Mouse (Mus musculus): ENCODE measurements around the gene Kcnh1. TPM values are rescaled to one million over a fixed set of nuclear protein-coding genes. Genes with fewer than 3 reads are reported as not detected.

The Kcnh1 gene
- polyA plus RNA-seq, 1 experiment from 2014 or later: 0.64 TPM

DNA sequence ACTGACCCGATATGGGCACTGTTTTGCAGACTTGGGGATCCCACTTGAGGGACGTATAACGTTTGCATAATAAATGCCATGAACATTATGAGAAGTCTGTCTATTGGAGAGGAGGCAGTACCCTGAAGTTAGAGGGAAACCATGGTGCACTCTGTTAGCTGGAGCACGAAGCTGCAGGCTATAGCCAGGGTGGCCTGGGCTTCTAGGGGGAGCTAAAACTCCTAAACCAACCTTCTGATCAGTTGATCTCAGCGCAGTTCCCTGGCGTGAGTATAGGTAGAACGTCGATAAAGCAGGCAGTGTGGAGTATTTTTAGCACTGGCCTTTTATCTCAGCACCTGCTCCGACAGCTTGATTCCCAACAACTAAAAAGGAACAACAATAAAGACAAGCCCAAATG, 2.1 kb downstream of the Kcnh1 start:
- Histone ChIP-seq H3K27ac (ENCODE audit: low read length) (no peak overlapping the region), H3K4me1 (ENCODE audit: control insufficient read depth, insufficient read depth, low read length) (peaks cover 11% of the 10 kb centered on the region), H3K4me3 (ENCODE audit: low read length) (no peak overlapping the region), H3K36me3 (ENCODE audit: control insufficient read depth, insufficient read depth, low read length) (no peaks in the 10 kb centered on the region), H3K9ac (ENCODE audit: low read depth, low read length) (no peak overlapping the region), H3K4me2 (ENCODE audit: low read depth, low read length) (no peak overlapping the region), H3K27me3 (replicated peaks; ENCODE audit: control insufficient read depth, insufficient read depth, low read length) (peaks cover 7% of the 10 kb centered on the region), H3K9me3 (ENCODE audit: control insufficient read depth, low read length) (no peaks in the 10 kb centered on the region)
- ATAC-seq: no peak
- WGBS: 69% methylated on average over 9 of the region's 9 CpGs

DNA sequence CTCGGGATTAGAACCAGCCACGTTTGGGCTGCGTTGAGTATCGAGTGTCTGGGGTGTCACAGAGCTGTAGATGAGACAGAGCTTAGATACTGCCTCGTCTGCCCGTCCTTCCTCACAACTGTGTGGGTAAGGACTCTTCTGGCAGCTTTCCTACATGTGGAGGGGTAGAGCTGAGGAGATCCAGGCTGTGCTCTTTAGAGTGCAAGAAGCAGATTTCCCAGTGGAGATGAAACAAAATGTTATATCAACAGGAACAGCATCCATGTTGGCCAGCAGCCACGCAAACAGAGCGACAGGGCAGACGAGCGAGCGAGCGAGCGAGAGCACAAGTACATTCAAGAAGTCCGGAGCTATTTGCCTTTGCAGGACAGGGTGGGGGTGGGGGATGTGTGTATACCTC, 3.1 kb downstream of the Kcnh1 start:
- peaks cover 7% of the 10 kb centered on the region for H3K27me3 ChIP-seq (replicated peaks; ENCODE audit: control insufficient read depth, insufficient read depth, low read length)
- H3K4me3 ChIP-seq (ENCODE audit: low read length): no peak overlapping the region
- H3K4me1 ChIP-seq (ENCODE audit: control insufficient read depth, insufficient read depth, low read length): peaks cover 11% of the 10 kb centered on the region
- H3K4me2 ChIP-seq (ENCODE audit: low read depth, low read length): no peak overlapping the region
- no peak overlapping the region for H3K9ac ChIP-seq (ENCODE audit: low read depth, low read length)
- WGBS: 54% methylated on average over 14 of the region's 14 CpGs
- H3K9me3 ChIP-seq (ENCODE audit: control insufficient read depth, low read length): no peaks in the 10 kb centered on the region
- no peak for ATAC-seq
- no peak overlapping the region for H3K27ac ChIP-seq (ENCODE audit: low read length)
- no peaks in the 10 kb centered on the region for H3K36me3 ChIP-seq (ENCODE audit: control insufficient read depth, insufficient read depth, low read length)

DNA sequence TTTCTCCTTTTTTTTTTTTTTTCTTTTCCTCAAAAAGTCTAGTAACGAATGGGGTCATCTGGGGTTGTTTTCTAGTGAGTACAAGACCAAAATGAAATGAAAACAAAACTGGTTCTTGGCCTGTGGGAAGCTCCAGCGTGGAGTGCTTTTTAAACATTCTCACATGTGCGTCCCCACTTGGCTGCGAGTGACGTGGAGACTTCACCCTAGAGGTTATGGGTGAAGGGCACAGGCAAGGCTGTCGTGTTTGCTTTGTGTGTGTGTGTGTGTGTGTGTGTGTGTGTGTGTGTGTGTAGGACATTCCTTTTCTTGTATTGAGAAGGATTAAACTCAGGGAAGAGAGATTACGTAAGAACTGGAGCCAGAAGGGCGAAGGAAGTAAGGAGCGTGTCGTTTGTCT, 6.9 kb downstream of the Kcnh1 start:
- no peaks in the 10 kb centered on the region for H3K9me3 ChIP-seq (ENCODE audit: control insufficient read depth, low read length)
- H3K27me3 ChIP-seq (replicated peaks; ENCODE audit: control insufficient read depth, insufficient read depth, low read length): no peaks in the 10 kb centered on the region
- no peak overlapping the region for H3K4me2 ChIP-seq (ENCODE audit: low read depth, low read length)
- H3K9ac ChIP-seq (ENCODE audit: low read depth, low read length): no peak overlapping the region
- peaks cover 7% of the 10 kb centered on the region for H3K4me1 ChIP-seq (ENCODE audit: control insufficient read depth, insufficient read depth, low read length)
- H3K27ac ChIP-seq (ENCODE audit: low read length): no peak overlapping the region
- 55% methylated on average over 10 of the region's 10 CpGs for WGBS
- ATAC-seq: no peak
- H3K36me3 ChIP-seq (ENCODE audit: control insufficient read depth, insufficient read depth, low read length): no peaks in the 10 kb centered on the region
- no peak overlapping the region for H3K4me3 ChIP-seq (ENCODE audit: low read length)

DNA sequence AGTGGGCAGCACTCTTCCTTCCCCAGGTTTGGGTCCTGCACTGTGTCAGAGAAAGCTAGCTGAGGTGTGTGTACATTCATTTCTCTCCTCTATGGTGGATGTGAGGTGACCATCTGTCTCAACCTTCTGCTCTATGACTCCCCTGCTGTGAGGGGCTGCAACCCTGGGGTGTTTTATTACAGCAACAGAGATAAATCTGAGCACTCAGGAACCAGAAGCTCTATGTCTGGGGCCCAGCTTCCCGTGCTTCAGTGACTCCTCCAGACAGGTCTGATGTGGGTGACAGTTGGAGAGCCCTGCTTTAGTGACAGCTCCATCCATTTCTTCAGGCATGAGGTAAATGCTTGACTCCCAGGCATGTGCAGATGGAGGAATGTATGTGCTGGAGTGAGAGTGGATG, 12.4 kb downstream of the Kcnh1 start:
- ATAC-seq: no peak
- whole genome bisulfite sequencing: 4% methylated on average over 1 of the region's 1 CpGs
- H3K36me3 ChIP-seq (ENCODE audit: control insufficient read depth, insufficient read depth, low read length): no peaks in the 10 kb centered on the region
- no peak overlapping the region for H3K4me2 ChIP-seq (ENCODE audit: low read depth, low read length)
- H3K9ac ChIP-seq (ENCODE audit: low read depth, low read length): no peak overlapping the region
- no peaks in the 10 kb centered on the region for H3K27me3 ChIP-seq (replicated peaks; ENCODE audit: control insufficient read depth, insufficient read depth, low read length)
- H3K4me3 ChIP-seq (ENCODE audit: low read length): no peak overlapping the region
- no peaks in the 10 kb centered on the region for H3K4me1 ChIP-seq (ENCODE audit: control insufficient read depth, insufficient read depth, low read length)
- no peak overlapping the region for H3K27ac ChIP-seq (ENCODE audit: low read length)
- no peaks in the 10 kb centered on the region for H3K9me3 ChIP-seq (ENCODE audit: control insufficient read depth, low read length)

DNA sequence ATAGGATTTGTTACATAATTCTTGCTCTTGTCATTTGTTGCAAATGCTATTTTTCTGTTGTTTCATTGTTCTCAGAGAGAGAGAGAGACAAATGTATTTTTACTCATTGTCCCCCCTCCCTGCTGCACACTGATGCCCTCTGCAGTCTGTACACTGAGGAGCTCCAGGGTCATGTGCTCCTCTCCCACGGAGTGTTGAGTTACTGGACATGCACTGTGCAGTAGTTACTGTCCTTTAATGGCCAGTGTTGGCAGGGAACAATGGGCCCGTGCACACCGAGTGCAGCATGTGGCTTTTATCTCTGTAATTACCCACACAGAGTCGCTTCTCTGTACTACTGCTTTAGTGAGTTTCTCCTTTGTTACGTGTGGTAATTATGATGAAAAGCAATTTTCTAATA, 17.4 kb downstream of the Kcnh1 start:
- ATAC-seq: no peak
- Histone ChIP-seq H3K9me3 (ENCODE audit: control insufficient read depth, low read length) (no peaks in the 10 kb centered on the region), H3K27ac (ENCODE audit: low read length) (no peak overlapping the region), H3K4me3 (ENCODE audit: low read length) (no peak overlapping the region), H3K27me3 (replicated peaks; ENCODE audit: control insufficient read depth, insufficient read depth, low read length) (no peaks in the 10 kb centered on the region), H3K36me3 (ENCODE audit: control insufficient read depth, insufficient read depth, low read length) (no peaks in the 10 kb centered on the region), H3K4me2 (ENCODE audit: low read depth, low read length) (no peak overlapping the region), H3K4me1 (ENCODE audit: control insufficient read depth, insufficient read depth, low read length) (no peaks in the 10 kb centered on the region), H3K9ac (ENCODE audit: low read depth, low read length) (no peak overlapping the region)
- 65% methylated on average over 5 of the region's 5 CpGs for WGBS

DNA sequence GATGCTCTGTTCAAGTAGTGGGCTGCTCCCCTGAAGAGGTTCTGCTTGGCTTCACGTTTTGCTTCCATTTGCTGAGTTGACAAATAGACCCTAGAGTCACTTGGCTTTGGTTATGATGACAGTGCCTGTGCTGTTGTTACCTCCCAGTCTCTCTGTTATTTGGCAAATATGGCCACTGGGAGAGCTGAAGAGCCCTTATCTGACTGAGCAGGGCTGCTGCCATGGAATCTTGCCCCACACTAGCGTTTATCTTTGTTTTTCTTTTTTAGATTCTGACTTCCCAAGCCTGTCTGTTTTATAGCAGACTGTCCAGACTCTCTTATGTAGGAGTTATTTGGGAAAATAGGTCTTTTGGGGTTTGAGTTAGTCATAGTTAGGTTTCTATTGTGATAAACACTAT, 21.9 kb downstream of the Kcnh1 start:
- H3K27me3 ChIP-seq (replicated peaks; ENCODE audit: control insufficient read depth, insufficient read depth, low read length): no peaks in the 10 kb centered on the region
- no peaks in the 10 kb centered on the region for H3K4me1 ChIP-seq (ENCODE audit: control insufficient read depth, insufficient read depth, low read length)
- H3K9ac ChIP-seq (ENCODE audit: low read depth, low read length): no peak overlapping the region
- H3K9me3 ChIP-seq (ENCODE audit: control insufficient read depth, low read length): no peaks in the 10 kb centered on the region
- no peak overlapping the region for H3K4me3 ChIP-seq (ENCODE audit: low read length)
- no peak overlapping the region for H3K4me2 ChIP-seq (ENCODE audit: low read depth, low read length)
- H3K36me3 ChIP-seq (ENCODE audit: control insufficient read depth, insufficient read depth, low read length): no peaks in the 10 kb centered on the region
- WGBS: 66% methylated on average over 2 of the region's 2 CpGs
- H3K27ac ChIP-seq (ENCODE audit: low read length): no peak overlapping the region
- ATAC-seq: no peak

DNA sequence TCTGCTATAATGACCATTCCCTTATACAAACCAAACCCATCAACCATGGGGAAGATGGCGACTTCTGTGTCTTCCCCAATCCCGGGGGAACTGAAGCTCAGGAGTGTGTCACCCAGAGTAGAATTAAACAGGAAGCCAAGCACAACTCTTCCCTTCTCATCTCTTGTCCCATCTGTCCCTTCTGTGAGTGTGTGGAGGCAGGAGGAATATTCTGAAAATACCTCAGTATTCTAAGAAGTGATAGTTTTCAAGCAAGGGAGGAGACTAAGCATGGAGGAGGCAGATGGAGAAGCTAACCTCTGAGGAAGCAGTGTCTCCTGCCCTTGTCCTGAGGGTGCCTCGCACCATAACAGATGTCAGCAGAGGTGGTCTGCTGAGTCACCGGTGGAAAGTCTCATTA, 24.1 kb downstream of the Kcnh1 start:
- Histone ChIP-seq H3K36me3 (ENCODE audit: control insufficient read depth, insufficient read depth, low read length) (no peaks in the 10 kb centered on the region), H3K4me2 (ENCODE audit: low read depth, low read length) (no peak overlapping the region), H3K9ac (ENCODE audit: low read depth, low read length) (no peak overlapping the region), H3K9me3 (ENCODE audit: control insufficient read depth, low read length) (no peaks in the 10 kb centered on the region), H3K27me3 (replicated peaks; ENCODE audit: control insufficient read depth, insufficient read depth, low read length) (no peaks in the 10 kb centered on the region), H3K27ac (ENCODE audit: low read length) (no peak overlapping the region), H3K4me3 (ENCODE audit: low read length) (no peak overlapping the region), H3K4me1 (ENCODE audit: control insufficient read depth, insufficient read depth, low read length) (no peaks in the 10 kb centered on the region)
- WGBS: 94% methylated on average over 4 of the region's 4 CpGs
- ATAC-seq: no peak

DNA sequence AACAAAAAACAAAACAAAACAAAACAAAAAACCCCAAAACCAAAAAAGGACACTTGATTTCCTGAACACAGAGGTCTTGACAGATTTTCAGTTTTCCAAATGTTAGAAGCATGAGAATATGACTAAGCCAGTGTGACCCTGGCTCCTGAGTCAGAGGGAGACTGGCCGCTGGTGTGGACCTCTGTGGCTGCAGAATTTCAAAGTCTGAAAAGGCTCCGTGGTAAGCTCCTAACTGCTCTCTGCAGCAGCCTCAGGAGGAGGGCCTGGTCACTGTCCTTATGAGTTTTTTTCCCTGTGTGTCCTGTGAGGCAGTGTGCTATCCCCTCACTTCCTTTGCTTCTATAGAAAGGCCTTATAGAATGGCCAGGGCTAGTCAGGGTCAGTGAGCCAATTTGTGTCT, 29.6 kb downstream of the Kcnh1 start:
- Histone ChIP-seq H3K27ac (ENCODE audit: low read length) (no peak overlapping the region), H3K27me3 (replicated peaks; ENCODE audit: control insufficient read depth, insufficient read depth, low read length) (no peaks in the 10 kb centered on the region), H3K4me3 (ENCODE audit: low read length) (no peak overlapping the region), H3K36me3 (ENCODE audit: control insufficient read depth, insufficient read depth, low read length) (no peaks in the 10 kb centered on the region), H3K4me1 (ENCODE audit: control insufficient read depth, insufficient read depth, low read length) (no peaks in the 10 kb centered on the region), H3K9ac (ENCODE audit: low read depth, low read length) (no peak overlapping the region), H3K9me3 (ENCODE audit: control insufficient read depth, low read length) (no peaks in the 10 kb centered on the region), H3K4me2 (ENCODE audit: low read depth, low read length) (no peak overlapping the region)
- WGBS: 67% methylated on average over 2 of the region's 2 CpGs
- ATAC-seq: no peak

DNA sequence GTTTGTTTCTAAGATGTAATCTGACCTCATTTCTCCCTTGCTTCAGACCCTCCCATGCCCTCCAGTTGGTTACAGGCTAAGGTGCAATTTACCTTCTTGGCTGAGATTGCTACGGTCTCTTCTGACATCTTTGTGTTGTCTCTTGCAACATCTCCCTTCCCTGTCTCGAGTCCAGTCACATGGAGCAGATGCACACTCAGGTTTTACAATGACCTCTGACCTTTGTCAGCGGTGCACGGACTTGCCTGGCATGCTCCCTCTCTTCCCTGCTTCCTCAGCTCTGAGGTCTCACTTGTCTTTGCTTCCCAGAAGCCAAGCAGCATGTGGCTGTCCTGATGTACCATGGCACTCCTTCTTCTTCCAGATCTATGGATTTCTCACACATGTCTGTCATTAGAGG, 33.6 kb downstream of the Kcnh1 start:
- Histone ChIP-seq H3K9me3 (ENCODE audit: control insufficient read depth, low read length) (peaks cover 9% of the 10 kb centered on the region), H3K4me3 (ENCODE audit: low read length) (no peak overlapping the region), H3K27ac (ENCODE audit: low read length) (no peak overlapping the region), H3K27me3 (replicated peaks; ENCODE audit: control insufficient read depth, insufficient read depth, low read length) (no peaks in the 10 kb centered on the region), H3K36me3 (ENCODE audit: control insufficient read depth, insufficient read depth, low read length) (no peaks in the 10 kb centered on the region; the same call in 1 of the 2 replicates), H3K4me1 (ENCODE audit: control insufficient read depth, insufficient read depth, low read length) (no peaks in the 10 kb centered on the region), H3K4me2 (ENCODE audit: low read depth, low read length) (no peak overlapping the region), H3K9ac (ENCODE audit: low read depth, low read length) (no peak overlapping the region)
- no peak for ATAC-seq
- 28% methylated on average over 4 of the region's 4 CpGs for WGBS

DNA sequence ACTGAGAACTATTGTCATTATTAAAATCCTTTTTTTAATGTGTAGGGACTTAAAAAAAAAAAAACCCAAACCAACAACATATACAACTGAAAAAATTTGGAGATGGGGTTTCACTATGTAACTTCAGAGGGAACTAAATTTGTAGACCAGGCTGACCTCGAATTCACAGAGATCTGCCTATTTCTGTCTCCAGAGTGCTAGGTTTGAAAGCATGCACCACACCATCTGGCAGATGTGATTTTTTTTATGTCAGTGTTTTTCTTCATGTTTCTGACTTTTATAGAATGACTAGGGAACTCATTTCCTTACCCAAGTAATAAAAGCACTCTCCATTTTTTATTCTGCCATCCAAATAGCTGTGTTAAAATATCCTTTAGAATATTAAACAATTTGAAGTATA, 42.1 kb downstream of the Kcnh1 start:
- Histone ChIP-seq H3K36me3 (ENCODE audit: control insufficient read depth, insufficient read depth, low read length) (no peaks in the 10 kb centered on the region; the same call in 1 of the 2 replicates), H3K4me2 (ENCODE audit: low read depth, low read length) (no peak overlapping the region), H3K9me3 (ENCODE audit: control insufficient read depth, low read length) (peaks cover 8% of the 10 kb centered on the region), H3K4me1 (ENCODE audit: control insufficient read depth, insufficient read depth, low read length) (no peaks in the 10 kb centered on the region), H3K4me3 (ENCODE audit: low read length) (no peak overlapping the region), H3K27me3 (replicated peaks; ENCODE audit: control insufficient read depth, insufficient read depth, low read length) (no peaks in the 10 kb centered on the region), H3K27ac (ENCODE audit: low read length) (no peak overlapping the region), H3K9ac (ENCODE audit: low read depth, low read length) (no peak overlapping the region)
- ATAC-seq: no peak
- WGBS: 59% methylated on average over 1 of the region's 1 CpGs
